Mouse (Mus musculus) lung, postnatal 10 days (tissue): ENCODE results near the gene Ntn1.
A peak's percentile ranks its signal among the peaks of the same experiment; 100 is the strongest.

Source experiments
- DNase-seq: peaks from one replicate; pipeline ENCODE4 v3.0.0; 2021

Ntn1 gene

DNA sequence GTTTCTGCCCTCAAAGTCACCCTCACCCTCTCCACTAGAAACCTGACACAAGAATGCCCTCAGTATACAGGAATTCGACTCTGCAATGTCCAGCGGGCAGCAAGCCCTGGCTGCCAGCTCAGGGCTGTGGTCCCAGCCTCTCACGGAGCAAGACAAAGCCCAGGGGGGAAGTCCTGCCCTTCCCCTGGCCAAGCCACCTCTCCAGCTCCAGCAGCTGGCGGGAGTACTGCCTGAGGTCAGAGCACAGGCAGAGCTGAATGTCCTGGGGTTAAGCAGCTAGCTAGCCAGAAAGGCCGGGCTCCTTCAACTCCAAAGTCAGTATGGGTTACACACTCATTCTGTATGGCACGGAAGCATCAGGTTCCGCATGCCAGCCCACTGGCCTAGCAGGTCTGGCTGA, 79.2 kb downstream of the Ntn1 start:
- DNase-seq = peak; percentile 59

DNA sequence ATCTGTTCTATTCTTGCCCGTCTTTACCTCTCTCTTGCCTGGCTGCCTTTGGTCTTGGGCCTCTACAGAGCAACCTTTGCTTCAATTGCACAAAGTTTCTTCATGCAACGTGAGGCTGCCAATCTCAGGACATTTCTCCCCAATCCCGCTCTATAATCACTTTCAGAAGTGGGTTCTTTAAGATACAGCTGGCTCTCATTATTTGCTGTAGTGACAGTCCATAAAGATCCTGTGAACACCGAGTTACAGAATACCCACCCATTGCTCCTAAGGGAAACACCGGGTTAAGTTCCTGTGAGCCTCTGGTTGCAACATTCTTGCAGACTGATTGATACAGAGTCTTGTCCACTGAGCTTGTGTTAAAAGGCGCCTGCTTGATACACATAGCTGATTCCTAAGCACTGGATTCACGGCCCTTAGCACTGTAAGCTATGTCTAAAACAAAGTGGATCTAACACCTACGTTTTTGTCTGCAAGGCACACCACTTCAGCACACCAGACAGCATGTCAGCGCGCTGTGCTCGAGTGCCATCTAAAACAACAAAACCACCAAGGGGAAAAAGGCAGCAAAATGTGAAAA, 85.0 kb downstream of the Ntn1 start:
- DNase-seq = no peak

DNA sequence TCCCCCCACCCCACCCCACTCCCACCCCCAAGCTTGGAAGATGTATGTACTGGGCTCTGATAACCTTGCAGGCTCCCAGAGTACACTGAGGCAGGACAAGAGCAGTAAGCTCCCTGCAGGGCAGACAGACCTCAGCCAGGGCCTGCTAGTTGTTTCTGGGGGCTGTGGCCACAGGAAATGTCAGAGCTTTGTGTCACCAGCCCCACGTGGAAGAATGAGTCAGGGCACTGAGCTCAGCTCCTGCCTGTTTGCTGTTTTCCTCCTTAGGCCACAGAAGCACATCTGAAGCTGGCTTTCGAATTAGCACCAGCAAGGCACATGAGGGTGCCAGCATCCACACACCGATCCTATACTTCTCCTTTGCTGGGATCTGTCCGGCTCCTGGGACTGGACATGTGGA, 86.8 kb downstream of the Ntn1 start:
- DNase-seq = peak; percentile 17

DNA sequence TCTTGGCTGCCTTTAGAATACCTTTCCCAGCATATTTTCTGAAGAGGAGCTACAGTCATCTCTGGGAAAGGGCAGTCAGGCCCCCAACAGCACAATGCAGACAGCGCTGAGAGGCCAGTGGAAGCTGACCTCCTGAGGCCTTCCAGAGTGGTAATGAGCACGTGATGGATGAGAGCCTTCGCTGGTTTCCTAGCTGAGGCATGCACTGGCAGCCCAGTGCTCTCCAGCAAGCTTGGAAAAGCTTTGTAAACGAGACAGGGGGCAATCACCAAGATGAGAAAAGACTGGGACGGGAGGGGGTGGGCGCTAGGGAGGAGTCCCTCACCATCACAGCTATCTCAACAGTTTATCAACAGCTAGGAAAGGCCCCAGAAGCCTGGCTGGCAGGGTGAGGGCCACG, 87.6 kb downstream of the Ntn1 start:
- DNase-seq = no peak

DNA sequence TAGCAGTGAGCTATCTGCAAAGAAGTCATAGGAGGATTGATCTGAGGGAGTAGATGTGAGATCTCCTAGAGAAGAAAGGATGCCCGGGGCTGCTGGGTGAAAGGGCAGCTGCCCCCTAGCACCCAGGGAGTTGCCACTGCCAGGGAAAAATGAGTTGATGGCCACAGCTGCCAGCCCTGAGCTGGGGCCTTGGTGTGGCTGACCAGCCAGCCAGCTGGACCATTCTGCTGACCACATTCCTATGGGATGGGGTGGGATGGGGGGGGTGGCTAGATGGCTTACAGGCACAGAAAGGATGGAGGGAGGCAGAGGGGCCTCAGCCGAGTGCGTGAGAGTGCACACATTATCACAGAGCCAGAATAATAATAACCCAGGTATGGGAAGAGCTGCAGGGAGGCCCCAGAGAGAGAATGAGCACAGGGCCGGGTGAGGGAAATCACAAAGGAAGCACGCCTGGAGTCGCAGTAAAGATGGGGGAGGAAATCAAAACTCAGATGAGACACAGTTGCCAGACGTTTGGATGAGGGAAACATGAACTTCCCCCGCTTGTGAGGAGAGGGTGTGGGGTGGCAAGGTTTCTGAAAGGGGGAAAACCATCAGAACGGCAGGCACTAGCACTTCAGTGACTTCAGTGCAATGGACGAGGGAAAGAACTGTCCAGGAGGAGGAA, 91.6 kb downstream of the Ntn1 start:
- DNase-seq = no peak

DNA sequence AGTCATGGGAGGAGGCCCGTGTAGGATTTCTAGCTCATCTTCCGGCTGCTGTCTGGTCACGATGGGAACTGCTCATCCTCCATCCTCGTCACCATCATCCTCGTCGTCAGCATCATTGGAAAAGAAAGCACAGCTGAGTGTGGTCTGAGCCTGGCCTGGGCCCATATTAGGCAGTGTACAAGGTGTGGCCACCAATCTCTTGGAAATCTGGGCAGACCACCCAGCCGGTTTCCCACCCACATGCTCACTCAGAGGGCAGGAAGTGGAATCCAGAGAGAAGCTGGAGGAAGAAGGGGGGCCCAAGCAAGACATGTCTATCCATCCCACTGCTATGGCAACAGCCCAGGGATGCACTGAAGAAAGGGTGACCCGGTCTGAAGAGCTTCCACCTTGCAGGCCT, 94.6 kb downstream of the Ntn1 start:
- peak; percentile 25 for DNase-seq

DNA sequence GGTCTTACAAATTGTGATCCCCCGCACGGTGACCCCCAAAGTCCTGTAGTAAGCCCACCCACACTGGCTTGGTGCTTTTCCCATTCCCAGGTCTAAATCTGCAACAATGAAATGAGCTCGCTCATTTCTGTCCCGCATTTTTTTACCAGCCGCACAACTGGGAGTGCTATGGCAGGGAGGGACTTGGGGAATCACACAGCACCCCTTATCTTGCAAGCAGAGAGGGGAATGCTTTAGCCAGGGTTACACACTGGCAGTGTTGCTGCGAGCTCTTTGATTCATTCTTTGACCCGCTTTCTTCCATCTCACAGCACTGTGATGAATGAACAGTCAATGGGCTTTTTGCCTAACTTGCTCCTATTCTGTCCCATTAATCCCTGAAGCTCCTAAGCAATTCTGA, 98.3 kb downstream of the Ntn1 start:
- DNase-seq = no peak

DNA sequence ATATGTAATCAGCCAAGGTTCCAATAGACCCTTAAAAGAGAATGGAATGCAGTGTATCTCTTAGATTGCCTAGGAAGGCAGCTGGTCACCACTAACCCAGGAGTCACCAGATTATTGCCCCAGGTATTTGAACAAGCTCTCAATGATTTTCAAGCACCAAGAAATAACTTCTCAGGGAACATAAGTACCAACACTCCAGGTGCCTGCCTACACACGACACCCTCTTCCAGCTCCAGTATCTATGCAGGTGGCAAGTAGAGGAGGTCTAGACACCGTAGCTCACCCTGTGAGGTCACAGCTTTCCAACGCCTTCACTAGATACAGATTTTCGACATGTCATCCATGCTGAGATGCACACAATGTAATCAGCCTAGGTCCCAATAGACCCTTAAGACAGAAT, 99.0 kb downstream of the Ntn1 start:
- DNase-seq = no peak

DNA sequence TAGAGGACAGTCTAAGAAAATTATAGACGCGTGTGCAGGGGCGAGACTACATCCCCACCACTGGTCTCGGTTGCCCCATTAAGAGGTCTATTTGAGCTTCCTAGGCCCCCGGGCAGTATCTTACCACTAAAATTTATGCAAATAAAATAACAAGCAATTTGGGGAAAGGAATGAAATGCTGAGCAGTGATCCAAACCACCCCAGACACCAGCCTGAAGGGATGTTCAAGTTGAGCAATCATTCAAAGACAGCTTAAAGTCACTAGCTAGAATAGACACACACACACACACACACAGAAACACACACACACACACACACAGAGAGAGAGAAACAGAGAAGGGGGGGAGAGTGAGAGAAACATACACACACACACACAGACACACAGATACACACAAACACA, 105.1 kb downstream of the Ntn1 start:
- no peak for DNase-seq

DNA sequence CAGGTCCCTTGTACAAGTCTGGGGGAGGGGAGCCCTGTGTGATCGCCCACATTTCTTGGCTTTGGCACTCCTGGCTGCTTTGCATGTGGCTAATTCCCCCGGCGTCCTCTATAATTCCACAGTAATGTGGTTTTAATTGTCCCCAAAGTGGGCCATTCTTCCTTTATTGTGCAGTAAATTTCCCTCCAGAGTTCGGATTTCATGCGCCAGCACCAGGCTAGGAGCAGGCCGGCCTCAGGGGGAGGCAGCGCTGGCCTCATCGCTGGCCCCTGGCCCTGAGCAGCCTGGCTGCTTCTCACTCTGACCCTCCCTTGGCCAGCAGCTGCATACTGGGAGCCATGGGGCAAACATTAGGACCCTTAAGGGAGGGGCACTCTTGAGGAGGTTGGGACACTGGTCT, 110.0 kb downstream of the Ntn1 start:
- no peak for DNase-seq

DNA sequence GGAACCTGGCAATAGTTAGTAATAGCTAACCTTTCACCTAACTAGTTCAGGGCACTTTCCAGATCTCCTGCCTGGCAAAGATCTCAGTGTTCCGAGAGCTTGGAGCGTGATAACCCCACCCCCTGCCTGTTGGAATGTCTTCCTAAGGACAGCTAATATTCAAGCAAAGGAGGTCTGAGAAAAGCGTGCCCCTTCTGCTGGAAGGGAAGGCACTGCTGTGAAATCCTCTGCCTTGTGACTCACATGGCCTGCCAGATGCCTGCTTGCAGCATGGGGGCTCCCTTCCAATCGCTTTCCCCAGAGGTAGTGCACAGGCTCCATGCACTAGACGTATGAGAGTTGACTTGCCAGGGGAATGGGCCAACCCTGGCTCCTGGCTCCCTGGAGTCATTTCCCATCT, 113.3 kb downstream of the Ntn1 start:
- peak; percentile 19 for DNase-seq

DNA sequence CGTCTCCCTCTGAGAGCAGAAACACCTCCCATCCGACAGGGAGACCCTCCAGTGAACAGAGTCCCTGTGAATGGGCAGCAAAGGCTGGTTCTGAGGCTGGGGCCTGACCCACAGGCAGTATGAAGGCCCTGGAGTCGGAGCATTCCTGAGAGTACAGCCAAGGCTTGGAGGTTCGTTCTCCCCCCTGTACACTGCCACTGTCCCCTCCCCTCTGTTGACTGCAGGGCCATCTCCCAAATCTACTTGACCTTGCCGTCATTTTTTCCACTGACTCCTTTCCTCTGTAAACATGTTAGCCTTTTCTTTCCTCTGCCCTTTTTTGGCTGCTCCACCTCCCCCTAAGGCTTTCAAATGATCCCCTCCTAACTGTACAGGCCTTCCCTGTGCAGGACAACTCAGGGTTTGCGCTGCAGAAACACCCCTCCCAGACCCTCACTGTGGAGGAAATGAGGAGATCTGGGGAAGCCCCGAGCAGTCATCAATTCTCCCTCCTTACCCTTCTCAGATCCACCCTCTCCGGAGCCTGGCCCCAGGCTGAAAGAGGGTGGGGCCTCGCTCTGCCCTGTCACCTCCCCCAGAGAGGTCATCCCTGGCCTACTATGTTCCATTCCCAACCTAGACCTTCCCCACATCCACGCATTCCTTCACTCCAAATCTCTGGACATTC, 114.3 kb downstream of the Ntn1 start:
- peak; percentile 76 for DNase-seq

DNA sequence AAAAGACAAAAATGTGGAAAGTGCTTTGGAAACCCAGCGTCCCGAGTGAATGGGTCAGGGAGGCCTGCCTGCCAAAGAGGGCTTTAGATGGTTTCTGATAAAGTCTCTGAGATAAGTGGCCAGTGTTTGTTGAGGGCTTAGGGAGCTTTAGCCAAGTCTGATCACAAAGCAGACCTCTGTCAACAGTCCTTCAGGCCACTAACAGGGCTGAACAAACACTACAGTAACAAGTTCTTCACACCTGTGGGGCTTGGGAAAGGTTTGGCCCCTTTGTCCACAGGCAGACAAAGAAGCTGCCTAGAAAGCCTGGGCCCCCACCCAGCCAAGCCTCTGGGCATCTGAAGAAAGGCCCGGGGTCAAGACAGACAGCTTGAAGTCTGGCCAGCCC, 114.9 kb downstream of the Ntn1 start:
- DNase-seq = peak; percentile 46

DNA sequence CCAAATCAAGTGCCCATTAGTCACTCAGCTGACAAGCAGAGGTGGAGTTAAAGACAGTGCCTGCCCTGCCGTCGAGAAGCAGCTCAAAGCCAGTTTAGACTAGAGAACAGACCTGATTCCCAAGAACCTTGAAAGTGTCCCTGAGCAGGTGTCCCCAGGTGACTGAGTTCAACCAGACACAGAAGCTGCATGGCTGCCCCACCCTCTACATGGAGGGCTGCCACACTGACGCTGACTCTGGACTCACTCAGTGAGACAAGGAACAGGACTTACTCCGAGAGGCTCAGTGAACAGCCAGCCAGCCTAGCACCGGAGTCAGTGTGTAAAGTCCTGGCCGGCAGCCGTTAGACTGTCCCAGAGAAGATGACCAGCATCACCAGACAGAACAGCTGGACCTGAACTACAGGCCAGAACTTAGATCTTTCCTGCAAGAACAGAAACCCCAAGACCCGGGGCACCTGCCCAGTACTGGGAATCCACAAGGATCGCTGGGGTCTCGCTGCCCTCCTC, 120.6 kb downstream of the Ntn1 start:
- no peak for DNase-seq

DNA sequence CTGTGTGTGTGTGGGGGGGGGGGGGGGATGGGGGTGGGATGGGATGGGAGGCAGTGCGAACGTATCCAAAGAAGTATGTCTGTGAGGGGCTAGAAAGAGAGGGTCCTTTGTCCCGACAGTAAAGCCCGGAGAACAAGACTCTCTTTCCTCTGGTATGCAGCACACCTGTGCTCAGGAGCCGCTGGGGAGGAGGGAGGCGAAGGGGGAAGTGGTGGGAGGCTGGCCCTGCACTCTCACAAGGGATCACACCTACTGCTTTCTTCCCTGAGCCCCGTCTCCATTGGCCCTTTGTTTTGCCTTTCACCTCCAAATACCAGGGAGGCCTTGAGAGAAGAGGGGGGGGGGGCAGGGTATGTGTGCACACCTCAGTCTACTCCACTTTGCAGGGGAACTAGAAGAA, 123.7 kb downstream of the Ntn1 start:
- no peak for DNase-seq

DNA sequence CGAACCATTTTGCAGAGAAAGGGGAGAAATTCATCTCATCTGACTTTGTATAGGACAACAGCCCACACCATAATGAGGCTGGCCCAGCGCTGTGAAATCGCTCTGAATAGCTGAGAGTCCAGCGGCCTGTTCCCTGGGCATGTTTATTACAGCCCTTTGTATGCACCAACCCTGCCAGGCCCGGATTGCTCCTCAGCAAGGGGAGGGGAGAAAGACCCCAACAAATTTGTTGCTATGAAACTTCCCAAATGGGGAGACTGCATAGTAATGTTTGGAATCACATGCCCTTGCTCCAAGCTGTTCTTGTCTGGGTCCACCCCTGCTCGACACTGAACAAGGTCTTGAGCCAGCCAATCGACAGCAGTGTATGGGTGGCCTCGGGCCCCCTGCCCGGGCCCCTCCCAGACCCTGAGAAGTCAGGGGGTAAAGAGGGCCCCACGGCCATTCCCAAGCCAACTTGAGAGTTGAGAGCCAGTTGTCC, 126.3 kb downstream of the Ntn1 start:
- no peak for DNase-seq

DNA sequence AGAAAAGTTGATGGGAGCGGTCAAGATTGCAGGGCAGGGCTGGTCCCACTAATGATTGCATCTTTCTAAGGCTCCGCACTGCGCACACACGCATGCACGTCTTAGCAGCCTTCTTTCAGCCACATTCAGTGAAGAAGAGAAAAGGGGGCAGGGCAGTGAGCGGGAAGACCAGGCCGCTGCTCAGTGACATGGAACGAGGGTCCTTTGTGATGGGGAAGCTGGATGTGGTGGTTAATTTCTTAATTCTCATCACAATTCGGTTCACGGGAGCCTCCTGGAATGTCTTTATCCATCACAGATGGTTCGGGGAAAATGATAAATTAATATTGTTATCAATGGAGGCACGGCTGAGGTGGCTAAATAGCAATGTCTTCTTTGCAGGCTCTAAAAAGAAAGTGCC, 126.8 kb downstream of the Ntn1 start:
- no peak for DNase-seq

DNA sequence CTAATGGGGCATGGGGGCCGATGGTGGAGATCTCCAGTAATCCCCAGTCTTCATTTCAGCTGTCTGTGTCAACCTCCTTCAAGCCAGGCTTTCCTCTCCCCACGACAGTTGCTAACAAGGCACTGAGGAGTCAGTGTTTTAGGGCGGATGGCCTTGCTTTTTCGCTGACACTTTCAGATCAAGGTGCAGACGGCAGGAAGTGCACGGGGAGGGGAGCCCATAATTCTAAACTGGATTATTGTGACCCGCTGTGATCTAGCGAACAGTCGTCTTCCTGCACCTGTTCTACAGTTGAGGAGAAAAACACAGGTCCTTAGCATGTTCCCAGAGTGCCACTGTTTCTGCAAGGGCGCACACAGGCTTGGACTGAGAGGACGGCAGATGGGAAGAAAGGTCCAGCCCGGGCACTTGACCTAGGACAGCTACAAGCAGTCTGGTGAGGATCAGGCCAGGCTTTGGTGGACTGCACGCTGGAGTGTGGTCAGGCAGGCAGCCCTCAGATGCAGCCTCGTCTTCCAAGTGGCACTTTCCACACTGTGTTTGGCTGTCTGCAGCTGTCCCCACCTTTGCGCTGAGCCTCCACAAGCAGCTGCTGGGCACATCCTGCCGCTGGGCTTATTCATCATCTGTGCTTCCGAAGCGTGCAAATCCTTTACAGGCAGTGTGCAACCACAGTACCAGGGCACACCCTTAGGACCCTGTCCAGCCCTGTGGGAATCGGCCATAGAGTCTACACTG, 129.7 kb downstream of the Ntn1 start:
- DNase-seq = no peak

DNA sequence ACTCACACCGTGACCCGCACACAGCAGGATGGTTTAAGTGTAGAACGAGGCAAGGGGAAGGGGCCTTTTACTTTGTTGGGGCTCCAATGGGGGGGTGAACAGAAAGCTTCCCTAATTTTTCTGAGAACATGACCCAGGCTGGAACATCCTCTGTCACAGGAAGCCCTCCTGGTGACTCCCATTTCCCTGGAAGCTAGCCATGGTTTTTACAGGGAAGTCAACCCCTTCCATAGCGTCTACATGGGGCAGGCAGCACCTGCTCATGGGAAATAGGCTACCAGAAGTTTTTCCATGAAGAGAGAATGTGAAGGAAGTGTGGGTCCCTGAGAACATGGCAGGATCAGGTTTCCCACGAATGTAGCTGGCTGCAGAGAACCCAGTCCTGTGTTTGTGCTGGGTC, 136.3 kb downstream of the Ntn1 start:
- no peak for DNase-seq

DNA sequence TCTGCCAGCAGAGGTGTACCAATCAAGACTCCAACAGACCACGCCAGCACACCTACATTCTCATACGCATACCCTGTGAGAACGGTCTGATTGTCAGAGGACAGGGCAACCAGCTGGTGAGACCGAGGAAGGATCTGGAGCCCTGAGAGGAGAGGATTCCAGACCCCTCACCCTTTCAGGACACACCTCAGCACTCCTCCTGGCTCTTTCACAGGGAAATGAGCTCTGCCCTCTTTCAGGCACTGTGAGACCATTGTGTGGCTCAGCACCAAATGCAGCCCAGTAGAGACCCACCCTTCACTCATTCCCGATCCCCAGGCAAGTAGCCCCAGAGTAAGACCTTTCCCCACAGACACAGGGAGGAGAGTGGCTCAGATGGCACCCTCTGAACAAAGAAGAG, 137.5 kb downstream of the Ntn1 start:
- DNase-seq = no peak

DNA sequence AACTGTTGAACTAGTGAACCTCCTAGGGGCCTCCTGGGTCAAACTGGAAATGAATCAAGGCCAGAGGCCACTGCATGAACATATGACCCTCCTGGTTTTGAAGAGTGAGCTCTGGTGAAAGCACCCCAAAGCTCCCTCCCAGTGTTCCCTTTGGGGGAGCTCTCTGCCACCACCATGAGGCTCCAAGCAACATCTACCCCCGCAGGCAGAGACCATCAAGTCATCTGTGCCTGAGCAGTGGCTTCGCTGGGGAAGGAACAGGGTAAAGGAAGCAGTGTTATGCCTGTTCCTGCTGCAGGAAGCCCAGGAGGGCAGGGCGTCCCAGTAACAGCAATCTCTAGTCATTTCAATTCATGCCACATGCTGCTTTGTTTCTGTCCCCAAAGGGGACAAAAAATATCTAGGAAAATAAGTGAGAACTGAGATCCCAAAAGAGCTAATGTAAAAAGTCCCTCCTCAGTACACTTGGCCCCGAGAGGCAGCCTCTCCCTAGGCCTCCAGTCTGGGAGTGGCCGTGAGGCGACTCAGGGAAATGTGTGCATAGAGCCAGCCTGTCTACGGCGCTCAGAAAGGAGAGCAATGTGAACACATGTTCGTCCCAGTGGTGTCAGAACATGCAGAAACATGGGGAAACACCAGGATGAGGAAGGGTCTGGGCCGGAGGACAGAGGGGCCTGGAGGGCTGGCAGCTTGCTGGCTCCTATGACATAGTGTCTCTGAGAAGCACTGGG, 139.3 kb downstream of the Ntn1 start:
- no peak for DNase-seq

DNA sequence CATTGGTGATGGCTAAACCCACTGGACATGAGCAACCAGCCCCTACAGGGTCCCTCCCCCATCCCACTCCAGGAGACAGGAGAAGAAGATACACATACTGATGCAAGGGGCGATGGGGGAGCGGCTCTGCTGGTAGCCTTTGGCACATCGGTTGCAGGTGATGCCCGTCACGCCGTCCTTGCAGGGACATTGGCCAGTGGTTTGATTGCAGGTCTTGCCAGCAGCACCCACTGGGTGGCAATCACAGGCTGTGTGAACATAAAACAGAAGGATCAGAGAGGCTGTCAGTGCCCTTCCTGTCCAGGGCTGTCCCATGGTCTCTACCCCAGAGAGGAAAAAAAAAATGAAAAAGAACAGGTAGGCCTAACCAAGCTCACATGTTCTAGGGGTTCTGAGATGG, 140.2 kb downstream of the Ntn1 start:
- no peak for DNase-seq

DNA sequence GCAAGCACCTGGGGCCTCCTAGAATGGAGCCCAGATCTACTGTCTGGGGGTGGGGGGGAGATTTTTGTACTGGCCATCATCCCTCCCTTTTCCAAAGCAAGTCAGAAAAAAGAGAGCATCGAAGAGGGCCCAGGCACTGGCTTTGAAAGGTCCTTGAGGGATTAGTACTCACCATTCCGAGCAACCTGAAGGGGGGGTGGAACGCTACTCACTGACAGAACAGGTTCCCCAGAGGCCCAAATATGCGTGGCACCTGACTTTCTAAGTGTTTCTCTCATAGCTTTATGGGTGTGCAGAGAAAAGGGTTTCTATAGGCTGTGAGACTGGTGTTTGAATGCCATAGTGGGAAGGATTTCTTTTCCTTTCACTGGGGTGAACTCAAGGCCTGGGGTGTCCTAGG, 142.1 kb downstream of the Ntn1 start:
- no peak for DNase-seq
